Mouse (Mus musculus) right cerebral cortex, postnatal 14 days (tissue): ENCODE measurements around the gene Phf20.
"Not testable (repeated sequence)": the region's sequence is repeated elsewhere in the genome, so short reads cannot be mapped to it uniquely, and the experiment has no call there.

Source experiments
- DNase-seq: peaks from one replicate; pipeline ENCODE4 v3.0.0; 2022

Gene Phf20

DNA sequence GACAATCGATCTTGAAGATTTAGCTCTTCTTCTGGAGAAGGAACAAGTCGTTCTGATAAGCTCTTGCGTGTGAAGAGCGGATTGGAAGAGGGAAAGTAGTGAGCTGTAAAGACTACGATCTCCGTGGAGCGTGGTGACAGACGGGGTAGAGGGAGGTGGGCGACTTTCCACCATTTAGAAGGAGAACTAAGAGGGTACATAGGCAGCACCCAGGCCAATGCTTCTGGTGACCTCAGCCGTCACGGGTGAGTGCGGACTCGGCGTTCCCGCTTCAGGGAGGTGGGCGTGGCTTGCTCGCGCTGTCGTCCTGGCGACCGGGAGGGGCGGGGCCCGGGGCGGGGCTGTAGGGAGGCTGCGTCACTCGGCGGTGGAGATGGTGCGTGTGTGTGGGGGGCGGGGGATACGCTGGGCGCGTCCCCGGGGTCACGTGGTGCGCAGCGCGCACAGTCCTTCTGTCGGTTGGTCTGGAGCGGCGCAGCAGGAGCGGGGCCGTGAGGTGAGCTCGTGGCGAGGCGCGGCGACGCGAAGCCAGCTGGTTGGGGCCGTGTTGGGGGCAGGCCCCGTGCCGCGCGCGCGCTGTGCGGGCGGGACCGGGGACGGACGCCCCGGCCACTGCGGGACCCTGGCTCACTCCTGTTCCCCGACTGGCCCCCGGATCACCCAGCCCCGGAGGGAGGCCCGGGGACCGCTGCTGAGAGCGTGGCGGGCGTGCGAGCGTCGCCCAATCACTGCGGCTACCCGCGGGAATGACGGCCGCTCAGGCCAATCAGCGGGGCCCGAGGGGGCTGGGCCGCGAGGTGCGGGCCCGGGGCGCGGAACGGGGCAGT is at the start of gene Phf20:
Phf20 (plus strand) TSS at position 165 of the 827 bp plus-strand sequence.
- DNase-seq = peak; percentile 98

DNA sequence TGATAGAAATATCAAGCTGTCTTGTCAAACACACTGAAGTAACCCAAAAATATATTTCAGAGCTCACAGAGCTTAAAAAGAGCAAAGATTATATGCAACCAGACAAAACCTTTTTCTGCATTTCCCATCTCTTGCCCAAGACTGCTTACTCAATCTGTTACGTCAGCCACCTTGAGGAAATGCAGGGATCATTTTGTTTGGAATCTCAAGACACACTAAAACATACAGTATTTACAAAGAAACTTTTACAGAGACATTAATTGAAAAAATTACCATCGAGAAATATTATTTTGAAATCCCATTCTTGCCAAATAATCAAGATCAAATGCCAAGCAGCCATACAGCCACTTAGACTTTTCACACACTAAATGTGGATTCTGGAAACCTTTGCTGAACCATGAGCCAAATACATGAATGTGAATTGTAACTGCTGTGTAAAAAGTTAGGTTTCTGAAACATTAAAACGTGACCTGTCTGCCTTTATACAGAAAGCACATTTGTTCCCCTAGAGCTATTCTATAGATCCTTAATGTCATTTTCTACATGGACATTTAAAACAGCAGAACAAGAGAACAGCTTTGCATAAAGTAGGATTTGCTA is 48.9 kb upstream of the Phf20 start:
- DNase-seq = no peak

DNA sequence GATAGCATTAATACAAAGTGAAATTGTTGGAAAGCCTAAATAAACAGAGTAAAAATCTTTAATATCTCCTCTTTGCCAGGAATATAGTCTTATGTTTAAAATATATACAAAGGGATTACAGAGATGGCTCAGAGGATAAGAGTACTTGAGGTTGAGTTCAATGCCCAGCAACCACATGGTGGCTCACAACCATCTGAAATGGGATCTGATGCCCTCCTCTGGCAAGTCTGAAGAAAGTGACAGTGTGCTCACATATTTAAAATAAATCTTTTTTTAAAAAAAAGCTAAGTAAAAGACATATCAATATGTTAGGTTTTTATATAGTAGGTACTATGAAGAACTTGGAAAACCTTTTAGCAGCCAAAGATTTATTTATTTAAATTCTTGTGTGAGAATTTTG is 44.7 kb upstream of the Phf20 start:
- DNase-seq = no peak

DNA sequence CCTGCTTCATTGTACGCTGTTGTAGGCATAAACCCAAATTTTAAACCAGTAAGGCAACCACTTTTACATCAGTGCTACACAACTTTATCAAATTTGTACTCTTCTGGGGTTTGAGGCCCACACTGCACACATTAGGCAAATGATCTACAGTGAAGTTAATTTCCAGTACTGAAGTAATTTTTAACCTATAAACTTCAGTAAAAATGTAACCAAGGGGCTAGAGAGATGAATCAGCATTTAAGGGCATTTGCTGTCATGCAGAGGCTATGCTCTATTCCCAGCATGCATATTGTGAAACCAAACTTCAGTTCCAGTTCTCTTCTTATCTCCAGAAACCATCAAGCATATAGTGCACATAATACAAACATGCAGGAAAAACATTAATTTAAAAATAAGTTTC is 30.8 kb upstream of the Phf20 start:
- no peak for DNase-seq

DNA sequence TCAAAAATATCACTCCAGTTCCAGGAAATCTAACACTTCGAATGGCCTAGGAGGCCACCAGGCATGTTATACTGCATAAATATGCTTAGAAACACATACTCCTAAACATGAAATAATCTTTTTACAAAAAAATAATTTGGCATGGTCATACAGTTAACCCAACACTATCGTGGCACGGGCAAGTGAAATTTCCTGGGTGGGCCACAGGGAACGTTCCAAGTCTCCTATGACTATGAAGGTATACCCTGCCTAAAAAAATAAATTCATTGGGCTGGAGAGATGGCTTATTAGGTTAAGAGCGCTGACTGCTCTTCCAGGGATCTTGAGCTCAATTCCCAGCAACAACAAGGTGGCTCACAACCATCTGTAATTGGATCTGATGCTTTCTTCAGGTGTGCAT is 29.7 kb upstream of the Phf20 start:
- no peak for DNase-seq

DNA sequence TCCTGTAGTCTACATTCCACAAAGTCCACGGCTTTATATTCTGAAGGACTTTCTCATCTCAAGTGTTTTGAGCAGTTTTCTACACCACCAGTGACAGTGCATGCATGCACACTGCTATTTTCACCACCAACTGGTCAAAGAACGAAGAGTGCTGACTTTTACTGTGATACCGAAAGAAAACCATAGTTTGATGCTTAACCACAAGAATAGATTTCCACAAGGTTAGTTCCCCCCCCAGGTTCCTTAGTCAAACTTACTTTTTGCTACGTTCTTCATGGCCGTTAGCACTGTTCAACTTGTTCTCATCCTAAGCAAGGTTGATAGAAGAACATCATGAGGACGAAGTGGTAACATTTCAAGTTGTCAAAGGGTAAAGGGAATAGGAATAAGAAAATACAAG is 19.2 kb upstream of the Phf20 start:
- no peak for DNase-seq

DNA sequence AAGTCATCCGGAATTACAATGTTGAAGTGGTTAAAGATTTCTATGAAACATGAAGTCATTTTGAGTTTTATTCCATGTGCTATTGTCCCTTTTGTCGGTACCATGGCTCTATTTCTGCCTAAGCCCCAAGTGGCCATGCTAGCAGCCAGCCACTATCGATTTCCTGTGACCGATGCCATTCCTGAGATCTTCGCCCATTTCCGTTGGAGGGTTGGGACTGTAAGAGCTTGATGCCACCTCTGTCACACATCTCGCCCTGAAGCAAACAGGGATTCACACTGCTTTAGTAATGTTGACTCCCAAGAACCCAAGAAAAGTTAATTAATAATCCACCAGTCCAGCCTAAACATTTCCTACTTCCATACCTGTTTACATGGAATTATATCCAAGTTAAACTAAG is 18.6 kb upstream of the Phf20 start:
- DNase-seq = no peak

DNA sequence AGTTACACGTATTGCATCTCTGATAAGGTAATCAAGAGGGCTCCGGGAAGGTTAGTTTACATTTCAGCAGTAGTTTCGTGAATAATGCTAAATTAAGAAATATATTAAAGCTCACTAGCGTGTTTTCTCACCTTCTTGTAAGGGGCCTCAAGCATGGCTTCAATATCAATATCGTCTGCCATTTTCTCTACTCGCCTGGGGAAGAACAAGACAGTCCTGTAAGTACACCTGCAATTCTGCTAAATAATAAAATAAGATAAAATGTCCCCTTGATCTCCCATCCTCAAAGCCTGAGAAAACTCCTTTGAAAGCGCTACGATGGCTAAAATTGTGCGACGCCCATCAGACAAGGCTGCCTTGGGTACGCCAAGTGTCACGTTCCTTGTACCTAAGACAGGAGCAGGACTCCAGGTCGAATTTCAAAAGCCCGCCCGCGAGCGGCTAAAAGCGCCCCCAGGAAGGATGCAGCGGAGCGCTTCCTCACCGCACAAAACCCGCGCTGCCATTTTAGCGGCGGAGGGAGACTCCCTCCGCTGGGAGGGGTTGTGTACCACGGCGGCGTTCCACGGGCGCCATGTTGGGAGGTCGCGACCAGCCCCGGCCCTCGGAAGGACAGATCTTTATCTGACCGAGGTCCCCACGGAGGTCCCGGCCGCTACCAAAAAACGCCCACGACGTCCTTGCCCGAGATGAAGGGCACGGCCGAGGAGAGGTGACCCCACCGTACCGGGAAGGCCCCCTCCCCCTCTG is 17.0 kb upstream of the Phf20 start:
- DNase-seq = peak; percentile 80

DNA sequence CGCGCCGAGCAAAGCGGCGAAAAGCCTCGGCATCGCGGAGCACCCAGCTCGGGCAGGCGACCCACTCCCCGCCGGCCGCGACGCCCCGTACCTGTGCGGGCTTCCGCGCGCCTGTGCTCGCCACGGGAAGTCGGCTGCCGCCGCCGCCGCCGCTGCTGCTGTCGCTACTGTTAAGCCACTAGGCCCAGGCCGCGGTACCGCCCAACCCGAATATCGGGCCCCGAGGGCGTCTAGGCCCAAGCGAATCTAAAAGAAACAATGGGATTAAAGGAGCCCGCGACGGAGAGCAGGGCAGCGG is 16.5 kb upstream of the Phf20 start:
- no peak for DNase-seq

DNA sequence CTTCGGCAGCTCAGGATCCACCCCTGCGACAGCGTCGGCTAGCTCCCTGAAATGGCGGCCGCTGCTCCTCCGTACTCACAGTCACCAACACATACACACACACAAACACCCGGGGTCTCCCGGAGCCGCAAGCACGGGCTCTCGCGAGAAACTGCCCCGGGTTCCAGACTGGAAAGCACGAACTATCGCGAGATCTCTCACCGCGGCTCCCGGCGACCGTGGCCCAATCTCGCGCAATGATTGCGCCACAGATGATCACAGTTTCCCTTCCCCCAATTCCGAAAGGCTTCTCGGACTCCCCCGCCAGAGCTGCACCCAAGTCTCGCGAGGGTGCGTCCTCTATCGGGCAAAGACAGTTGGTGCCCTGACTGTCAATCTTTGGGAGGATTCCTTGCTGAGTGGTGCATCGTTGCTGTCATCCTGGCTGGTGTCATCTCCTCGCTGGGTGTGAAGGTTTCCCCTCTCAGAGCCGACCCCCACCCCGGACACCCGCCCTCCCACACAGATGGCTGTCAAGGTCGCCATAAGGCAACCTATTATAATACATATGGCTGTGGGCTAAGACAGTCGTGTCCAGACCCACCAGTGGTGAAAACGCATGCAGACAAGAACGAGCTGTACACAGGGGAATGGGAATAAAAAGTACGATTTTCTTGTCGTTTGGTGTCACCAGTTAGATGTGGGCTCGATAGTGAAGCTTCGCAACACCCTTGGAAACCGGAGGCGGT is 16.0 kb upstream of the Phf20 start, which contains the start of gene Rbm39:
Rbm39 (minus strand) TSS at position 145 of the 728 bp plus-strand sequence.
- peak; percentile 100 for DNase-seq

DNA sequence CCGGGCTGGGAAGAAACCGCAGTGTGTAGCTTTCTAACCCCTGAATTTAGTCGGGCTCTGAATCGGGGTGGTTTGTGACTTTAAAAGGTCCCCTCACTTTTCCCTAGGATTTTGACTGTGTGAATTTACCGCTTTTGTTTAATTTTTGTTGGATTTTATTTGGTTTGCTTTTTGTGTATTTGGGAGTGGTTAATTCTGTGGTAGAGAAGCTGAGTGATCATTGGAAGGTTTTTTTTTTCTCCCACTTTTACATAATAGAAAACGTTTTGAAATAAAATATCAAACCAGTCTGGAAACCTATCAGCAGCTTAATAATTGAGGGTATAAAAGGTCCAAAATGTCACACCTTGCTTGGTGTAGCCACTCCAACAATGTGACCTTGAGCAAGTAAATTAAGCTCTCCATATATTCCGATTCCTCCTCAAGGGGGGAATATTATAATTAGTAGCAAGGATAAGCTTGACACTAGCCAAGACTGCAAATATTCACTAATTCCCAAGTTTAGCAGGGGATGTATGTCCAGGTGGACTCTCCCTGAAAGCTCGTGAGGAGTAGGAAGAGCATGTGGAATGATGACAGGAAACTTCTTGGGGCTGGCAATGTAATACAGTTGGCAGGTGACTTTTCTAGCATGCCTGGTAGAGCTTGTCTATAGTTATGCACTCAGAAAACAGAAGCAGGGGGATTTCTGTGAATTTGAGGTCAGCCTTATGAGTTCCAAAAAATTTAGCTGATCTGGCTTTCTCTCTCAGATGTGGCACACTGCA is 15.3 kb upstream of the Phf20 start:
- DNase-seq = no peak

DNA sequence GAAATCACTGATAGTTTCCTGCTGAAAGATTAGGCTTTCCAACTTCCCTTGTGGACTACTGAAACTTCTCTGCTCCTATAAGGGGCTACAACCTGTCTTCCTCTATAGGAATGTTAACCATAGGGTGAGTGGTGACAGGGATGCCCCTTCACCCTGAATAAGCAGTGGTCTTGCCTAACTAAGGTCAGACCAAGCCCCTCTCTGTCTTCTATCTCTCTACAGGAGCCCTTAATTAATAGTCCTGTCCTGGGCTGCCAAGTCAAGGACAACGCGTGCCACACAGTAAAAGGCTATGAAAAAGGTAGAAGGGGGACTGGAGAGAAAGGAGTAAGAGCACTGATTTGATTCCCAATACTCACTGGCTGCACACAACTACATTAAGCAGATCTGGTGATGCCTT is 14.7 kb upstream of the Phf20 start:
- no peak for DNase-seq

DNA sequence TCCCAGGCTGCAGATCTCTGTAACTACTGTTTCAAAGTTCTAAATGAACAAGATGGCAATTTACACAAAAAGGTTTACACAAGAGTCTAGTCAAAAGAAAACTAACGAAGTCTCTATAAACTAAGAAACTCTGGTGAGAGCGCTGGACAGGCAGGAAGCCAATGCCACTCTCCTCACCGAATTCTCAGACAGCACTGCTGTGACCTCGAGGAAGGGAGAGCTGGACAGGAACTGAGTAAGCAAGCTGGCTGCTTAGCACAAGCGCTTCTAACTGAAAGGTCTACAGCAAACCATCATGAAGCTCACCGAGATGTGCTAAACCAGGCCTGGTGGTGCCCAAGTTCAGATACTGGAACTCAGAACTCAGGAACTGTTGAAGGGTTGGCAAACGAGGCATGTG is 7.0 kb upstream of the Phf20 start:
- DNase-seq = not testable (repeated sequence)

DNA sequence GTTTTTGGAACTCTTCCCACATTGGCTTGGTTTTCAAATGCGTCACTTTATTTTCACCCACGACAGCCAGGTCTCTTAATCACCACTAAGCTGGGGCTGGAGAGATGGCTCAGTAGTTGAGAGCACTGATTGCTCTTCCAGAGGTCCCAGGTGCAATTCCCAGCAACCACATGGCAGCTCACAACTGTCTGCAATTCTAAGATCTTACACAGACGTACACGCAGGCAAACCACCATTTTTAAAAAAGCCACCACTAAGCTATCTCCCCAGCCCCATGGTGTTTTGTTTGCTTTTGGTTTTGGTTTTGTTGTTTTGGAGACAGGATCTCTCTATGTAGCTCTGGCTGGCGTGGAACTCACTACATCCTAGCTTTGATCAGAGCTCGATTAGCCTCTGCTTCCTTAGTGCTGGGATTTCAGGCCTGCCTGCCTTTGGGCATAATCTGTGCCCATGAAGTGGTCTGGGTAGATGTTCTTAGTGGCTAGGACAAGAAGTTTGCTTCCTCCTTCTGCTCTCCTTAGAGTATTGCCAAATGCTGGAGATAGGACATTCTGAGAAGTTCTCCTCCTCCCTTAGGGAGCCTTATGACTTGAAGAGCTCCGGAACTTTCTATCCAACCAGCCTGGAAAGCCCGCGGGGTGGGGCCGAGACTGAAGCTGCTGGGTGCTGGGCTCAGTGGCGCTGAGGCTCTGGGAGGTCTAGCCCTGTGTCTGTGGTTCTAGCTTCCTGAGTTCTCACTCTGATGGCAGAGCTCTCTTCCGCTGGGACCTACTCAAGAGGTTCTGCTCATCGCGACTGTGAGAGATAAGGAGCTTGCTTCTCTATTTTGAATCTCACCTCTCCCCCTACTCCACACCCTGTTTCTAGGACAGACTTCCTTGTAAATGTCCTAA is 6.0 kb upstream of the Phf20 start:
- no peak for DNase-seq

DNA sequence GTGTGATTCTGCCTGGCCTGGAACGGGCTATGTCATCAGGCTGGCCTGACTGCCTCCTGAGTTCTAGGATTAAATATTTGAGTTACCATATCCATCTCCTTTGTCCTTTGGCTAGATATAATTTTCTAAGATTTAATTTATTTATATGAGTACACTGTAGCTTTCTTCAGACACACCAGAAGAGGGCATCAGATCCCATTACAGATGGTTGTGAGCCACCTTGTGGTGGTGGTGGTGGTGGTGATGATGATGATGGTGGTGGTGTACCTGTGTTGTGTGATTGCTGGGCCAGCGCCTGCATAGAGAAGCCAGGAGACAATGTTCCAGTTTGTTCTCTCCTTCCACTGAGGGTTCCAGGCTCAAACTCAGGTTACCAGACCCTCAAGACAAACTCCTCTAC is 4.7 kb upstream of the Phf20 start:
- DNase-seq = no peak

DNA sequence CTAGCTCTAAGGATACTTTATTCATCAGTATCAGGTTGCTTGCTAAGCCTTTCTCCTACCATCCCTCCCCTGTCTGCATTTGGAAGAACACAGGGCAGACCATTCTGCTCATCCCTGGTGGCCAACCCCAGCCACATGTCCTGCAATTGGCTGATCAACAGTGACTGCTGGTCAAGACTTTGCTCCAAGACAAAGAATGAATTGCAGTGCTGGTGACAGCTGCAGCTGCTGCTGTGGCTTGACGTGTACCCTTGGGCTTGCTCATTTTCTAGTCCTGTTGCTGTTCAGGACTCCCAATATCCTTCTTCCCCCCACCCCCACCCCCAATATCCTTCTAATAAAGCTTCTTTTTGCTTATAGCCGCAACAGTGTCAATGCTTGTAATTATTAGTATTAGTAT is 4.2 kb upstream of the Phf20 start:
- no peak for DNase-seq

DNA sequence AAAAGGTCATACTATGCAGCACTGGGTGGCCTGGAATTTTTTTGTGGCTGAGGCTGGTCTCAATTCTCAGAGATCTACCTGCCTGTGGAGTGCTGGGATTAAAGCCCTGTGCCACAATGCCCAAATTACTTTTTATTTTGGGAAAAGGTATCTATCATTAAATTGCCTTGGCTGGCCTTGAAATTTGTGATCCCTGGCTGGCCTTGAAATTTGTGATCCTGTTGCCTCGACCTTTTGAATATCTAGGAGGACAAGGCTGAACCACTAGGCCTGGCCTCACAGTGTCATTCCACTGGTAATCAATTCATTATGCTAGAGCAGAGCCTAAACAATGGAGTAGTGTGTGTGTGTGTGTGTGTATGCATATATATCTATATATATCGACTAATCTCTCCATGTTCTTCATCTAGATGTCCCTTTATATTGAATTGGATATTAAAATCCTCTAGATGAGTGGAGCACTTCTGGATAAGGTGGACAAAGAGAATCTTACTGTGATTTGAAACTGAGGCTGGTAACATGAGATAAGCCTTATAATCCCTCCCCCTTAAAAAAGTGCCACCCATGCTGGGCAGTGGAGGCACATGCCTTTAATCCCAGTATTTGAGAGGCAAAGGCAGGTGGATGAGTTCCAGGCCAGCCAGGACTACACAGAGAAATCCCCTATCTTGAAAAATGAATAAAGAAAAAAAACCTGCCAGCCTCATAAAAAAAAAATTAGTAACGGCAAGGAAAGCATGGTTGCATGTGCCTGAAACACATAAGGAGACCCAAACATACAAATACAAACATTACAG is 3.0 kb upstream of the Phf20 start:
- DNase-seq = no peak

DNA sequence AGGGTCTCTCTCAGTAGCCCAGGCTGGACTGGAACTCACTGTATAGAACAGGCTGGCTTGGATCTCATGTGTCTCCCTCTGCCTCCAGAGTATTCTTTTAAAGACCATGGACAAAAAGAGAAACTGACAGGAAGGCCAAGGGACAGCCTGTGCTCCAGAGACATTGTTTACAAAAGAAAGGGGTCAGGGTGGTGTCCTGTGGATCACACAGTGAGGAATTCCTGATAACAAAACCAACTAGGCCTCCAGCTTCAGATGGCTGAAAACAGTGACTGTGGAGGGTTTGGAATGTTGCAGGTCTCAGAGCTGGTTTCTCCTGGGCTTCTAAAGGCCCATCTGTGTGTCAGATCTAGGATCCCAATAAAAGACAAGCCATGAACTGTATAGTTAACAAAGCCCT is 1.7 kb upstream of the Phf20 start:
- no peak for DNase-seq

DNA sequence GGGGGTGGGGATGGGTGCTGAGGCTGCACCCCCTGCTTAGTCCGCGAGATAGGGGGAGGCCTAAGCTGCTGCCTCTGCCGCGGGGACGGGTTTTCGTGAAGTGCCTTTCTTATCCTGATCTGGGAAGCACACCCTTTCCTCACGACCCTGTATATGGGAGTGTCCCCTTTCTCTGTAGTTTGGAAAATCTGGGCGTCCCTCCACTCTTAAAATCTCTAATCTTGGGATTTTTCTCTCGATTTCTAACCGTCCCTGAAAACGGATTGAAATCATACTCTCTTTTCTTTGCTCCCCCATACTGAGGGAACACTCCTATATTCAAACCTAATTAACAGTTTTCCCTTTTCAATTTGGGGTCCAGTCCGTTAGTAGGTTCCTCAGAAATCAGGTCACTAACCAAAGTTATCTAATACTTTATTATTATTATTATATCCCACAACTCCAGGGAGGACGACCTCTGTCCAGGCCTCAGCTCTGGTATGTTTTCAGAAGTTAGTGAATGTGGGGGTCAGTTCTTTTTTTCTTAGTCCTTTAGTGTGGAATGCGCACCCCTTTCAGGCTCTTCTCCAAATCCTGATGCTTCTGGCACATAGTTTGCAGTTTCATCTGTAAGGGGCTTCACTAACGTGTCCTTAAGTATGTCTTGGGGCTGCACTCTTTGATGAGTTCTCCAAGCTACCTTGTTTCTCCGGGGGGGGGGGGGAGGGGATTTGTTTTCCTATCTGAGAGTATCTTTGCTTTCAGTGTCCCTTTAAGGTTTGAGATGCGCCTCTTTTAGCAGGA is 1.1 kb downstream of the Phf20 start:
- DNase-seq = no peak

DNA sequence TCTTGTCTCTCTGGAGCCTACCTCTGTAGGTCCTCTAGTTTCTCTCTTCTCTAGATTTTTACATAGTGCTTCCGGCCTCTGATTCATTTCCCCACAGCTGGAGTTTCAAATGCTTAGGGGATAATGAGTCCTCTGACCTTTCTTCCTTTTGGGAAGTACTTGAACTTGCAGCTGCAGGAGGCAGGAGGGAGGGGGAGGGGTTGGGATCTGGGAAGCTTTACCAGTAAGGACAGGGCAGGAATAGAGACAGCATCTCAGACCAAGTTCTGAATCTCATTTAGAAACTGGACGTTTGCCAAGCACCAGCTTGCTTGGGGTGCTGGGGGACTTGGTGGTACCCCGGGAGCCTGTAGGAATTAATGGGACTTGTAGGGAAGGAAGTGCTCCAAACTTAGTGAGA is 3.7 kb downstream of the Phf20 start:
- DNase-seq = no peak
